Mouse (Mus musculus): ENCODE results near the gene Gapvd1. TPM values are rescaled to one million over a fixed set of nuclear protein-coding genes. Genes with fewer than 3 reads are reported as not detected.
"Not testable (repeated sequence)": the region's sequence is repeated elsewhere in the genome, so short reads cannot be mapped to it uniquely, and the experiment has no call there.

Gene Gapvd1
- polyA plus RNA-seq, 1 experiment from 2014 or later = 85.9 TPM

- Histone ChIP-seq H3K4me3 (no peak overlapping the region), H3K4me2 (no peak overlapping the region), H3K9me3 (no peaks in the 10 kb centered on the region), H3K4me1 (peaks cover 26% of the 10 kb centered on the region), H3K9ac (no peak overlapping the region), H3K27me3 (no peaks in the 10 kb centered on the region), H3K27ac (no peak overlapping the region), H3K36me3 (peaks cover 16% of the 10 kb centered on the region)
- no peak for ATAC-seq (ENCODE audit: borderline replicate concordance, extremely low read depth, low FRiP score, low TSS enrichment)
- WGBS = 89% methylated on average over 2 of the region's 2 CpGs
These were observed 15.0 kb upstream of the Gapvd1 start for GRCm38 (mm10) chr2:34770049-34770448.

GRCm38 (mm10) chr2:34764801-34765200 lies 9.8 kb upstream of the Gapvd1 start:
- ATAC-seq (ENCODE audit: borderline replicate concordance, extremely low read depth, low FRiP score, low TSS enrichment) = no peak
- no peaks in the 10 kb centered on the region for H3K9me3 ChIP-seq
- 79% methylated on average over 11 of the region's 12 CpGs for WGBS
- H3K36me3 ChIP-seq = no peaks in the 10 kb centered on the region
- H3K4me3 ChIP-seq = no peak overlapping the region
- no peak overlapping the region for H3K4me2 ChIP-seq
- H3K27ac ChIP-seq = no peak overlapping the region
- no peak overlapping the region for H3K9ac ChIP-seq
- H3K4me1 ChIP-seq = no peaks in the 10 kb centered on the region
- no peaks in the 10 kb centered on the region for H3K27me3 ChIP-seq

- no peaks in the 10 kb centered on the region for H3K36me3 ChIP-seq
- H3K9me3 ChIP-seq = no peaks in the 10 kb centered on the region
- no peak overlapping the region for H3K4me3 ChIP-seq
- no peak overlapping the region for H3K27ac ChIP-seq
- WGBS = 56% methylated on average over 2 of the region's 2 CpGs
- H3K4me2 ChIP-seq = no peak overlapping the region
- ATAC-seq (ENCODE audit: borderline replicate concordance, extremely low read depth, low FRiP score, low TSS enrichment) = no peak
- no peak overlapping the region for H3K9ac ChIP-seq
- H3K4me1 ChIP-seq = no peaks in the 10 kb centered on the region
- no peaks in the 10 kb centered on the region for H3K27me3 ChIP-seq
These were observed 7.8 kb upstream of the Gapvd1 start for GRCm38 (mm10) chr2:34762872-34763271.

GRCm38 (mm10) chr2:34762174-34762573 lies 7.1 kb upstream of the Gapvd1 start:
- 65% methylated on average over 2 of the region's 2 CpGs for WGBS

GRCm38 (mm10) chr2:34761272-34761671 lies 6.2 kb upstream of the Gapvd1 start:
- H3K27ac ChIP-seq; H3K4me1 ChIP-seq; H3K4me2 ChIP-seq; H3K9ac ChIP-seq; H3K27me3 ChIP-seq; ATAC-seq (ENCODE audit: borderline replicate concordance, extremely low read depth, low FRiP score, low TSS enrichment); H3K36me3 ChIP-seq; H3K4me3 ChIP-seq; H3K9me3 ChIP-seq: not testable (repeated sequence)
- 86% methylated on average over 5 of the region's 5 CpGs for WGBS

More at GRCm38 (mm10) chr2:34762174-34762573, 7.1 kb upstream of the Gapvd1 start:
- H3K9me3 ChIP-seq = no peaks in the 10 kb centered on the region
- H3K27me3 ChIP-seq = no peaks in the 10 kb centered on the region
- no peak overlapping the region for H3K4me3 ChIP-seq
- no peak overlapping the region for H3K4me2 ChIP-seq
- H3K4me1 ChIP-seq = no peaks in the 10 kb centered on the region
- no peak overlapping the region for H3K9ac ChIP-seq
- no peak for ATAC-seq (ENCODE audit: borderline replicate concordance, extremely low read depth, low FRiP score, low TSS enrichment)
- H3K27ac ChIP-seq = no peak overlapping the region
- no peaks in the 10 kb centered on the region for H3K36me3 ChIP-seq

- no peak for ATAC-seq (ENCODE audit: borderline replicate concordance, extremely low read depth, low FRiP score, low TSS enrichment)
- H3K9ac ChIP-seq = no peak overlapping the region
- H3K36me3 ChIP-seq = no peaks in the 10 kb centered on the region
- 0 out of 2 replicates have a peak, but pooled peaks cover 5% of the 10 kb centered on the region for H3K27me3 ChIP-seq
- H3K27ac ChIP-seq = no peak overlapping the region
- no peak overlapping the region for H3K4me3 ChIP-seq
- H3K4me1 ChIP-seq = peaks cover 7% of the 10 kb centered on the region
- 56% methylated on average over 1 of the region's 1 CpGs for WGBS
- H3K4me2 ChIP-seq = no peak overlapping the region
- no peaks in the 10 kb centered on the region for H3K9me3 ChIP-seq
These were observed 2.3 kb upstream of the Gapvd1 start for GRCm38 (mm10) chr2:34757341-34757740.

- H3K27ac ChIP-seq = peak overlapping the region; percentile 93
- H3K36me3 ChIP-seq = no peaks in the 10 kb centered on the region
- 0 out of 2 replicates have a peak, but pooled peaks cover 5% of the 10 kb centered on the region for H3K27me3 ChIP-seq
- H3K4me3 ChIP-seq = peak overlapping the region; percentile 96
- peaks cover 13% of the 10 kb centered on the region for H3K4me1 ChIP-seq
- peak overlapping the region; percentile 65 for H3K4me2 ChIP-seq
- peak; percentile 95 for ATAC-seq (ENCODE audit: borderline replicate concordance, extremely low read depth, low FRiP score, low TSS enrichment)
- no peaks in the 10 kb centered on the region for H3K9me3 ChIP-seq
- WGBS = under 1% methylated on average over 83 of the region's 106 CpGs
- peak overlapping the region; percentile 91 for H3K9ac ChIP-seq
These were observed 1.1 kb downstream of the Gapvd1 start for GRCm38 (mm10) chr2:34753811-34754550.

- Histone ChIP-seq H3K4me2 (no peak overlapping the region), H3K9me3 (no peaks in the 10 kb centered on the region), H3K27ac (no peak overlapping the region), H3K36me3 (no peaks in the 10 kb centered on the region), H3K27me3 (no peaks in the 10 kb centered on the region), H3K4me1 (peaks cover 13% of the 10 kb centered on the region), H3K4me3 (no peak overlapping the region), H3K9ac (no peak overlapping the region)
- 70% methylated on average over 2 of the region's 2 CpGs for WGBS
- ATAC-seq (ENCODE audit: borderline replicate concordance, extremely low read depth, low FRiP score, low TSS enrichment) = no peak
These were observed 4.8 kb downstream of the Gapvd1 start for GRCm38 (mm10) chr2:34750245-34750644.

- Histone ChIP-seq H3K36me3 (0 out of 2 replicates have a peak, but pooled peaks cover 4% of the 10 kb centered on the region), H3K4me3 (no peak overlapping the region), H3K4me1 (peaks cover 8% of the 10 kb centered on the region), H3K27me3 (no peaks in the 10 kb centered on the region), H3K27ac (no peak overlapping the region), H3K4me2 (no peak overlapping the region), H3K9ac (no peak overlapping the region), H3K9me3 (no peaks in the 10 kb centered on the region)
- WGBS = 82% methylated on average over 4 of the region's 4 CpGs
- no peak for ATAC-seq (ENCODE audit: borderline replicate concordance, extremely low read depth, low FRiP score, low TSS enrichment)
These were observed 6.6 kb downstream of the Gapvd1 start for GRCm38 (mm10) chr2:34748479-34748878.

GRCm38 (mm10) chr2:34745673-34746072 lies 9.4 kb downstream of the Gapvd1 start:
- Histone ChIP-seq H3K9me3 (no peaks in the 10 kb centered on the region), H3K9ac (no peak overlapping the region), H3K27ac (no peak overlapping the region), H3K4me1 (no peaks in the 10 kb centered on the region), H3K36me3 (0 out of 2 replicates have a peak, but pooled peaks cover 4% of the 10 kb centered on the region), H3K4me2 (no peak overlapping the region), H3K4me3 (no peak overlapping the region), H3K27me3 (no peaks in the 10 kb centered on the region)
- ATAC-seq (ENCODE audit: borderline replicate concordance, extremely low read depth, low FRiP score, low TSS enrichment) = no peak
- WGBS = 87% methylated on average over 2 of the region's 2 CpGs

GRCm38 (mm10) chr2:34744476-34744875 lies 10.6 kb downstream of the Gapvd1 start:
- Histone ChIP-seq H3K27me3 (no peaks in the 10 kb centered on the region), H3K4me3 (no peak overlapping the region), H3K9me3 (no peaks in the 10 kb centered on the region), H3K9ac (no peak overlapping the region), H3K4me1 (no peaks in the 10 kb centered on the region), H3K4me2 (no peak overlapping the region), H3K27ac (no peak overlapping the region), H3K36me3 (0 out of 2 replicates have a peak, but pooled peaks cover 4% of the 10 kb centered on the region)
- WGBS = 94% methylated on average over 8 of the region's 8 CpGs
- no peak for ATAC-seq (ENCODE audit: borderline replicate concordance, extremely low read depth, low FRiP score, low TSS enrichment)

- 86% methylated on average over 8 of the region's 8 CpGs for WGBS
These were observed 12.4 kb downstream of the Gapvd1 start for GRCm38 (mm10) chr2:34742675-34743074.

More at GRCm38 (mm10) chr2:34742675-34743074, 12.4 kb downstream of the Gapvd1 start:
- Histone ChIP-seq H3K4me2 (no peak overlapping the region), H3K4me1 (no peaks in the 10 kb centered on the region), H3K4me3 (no peak overlapping the region), H3K27me3 (no peaks in the 10 kb centered on the region), H3K27ac (no peak overlapping the region), H3K36me3 (0 out of 2 replicates have a peak, but pooled peaks cover 4% of the 10 kb centered on the region), H3K9ac (no peak overlapping the region), H3K9me3 (no peaks in the 10 kb centered on the region)
- ATAC-seq (ENCODE audit: borderline replicate concordance, extremely low read depth, low FRiP score, low TSS enrichment) = no peak

Data from lung, embryonic 15.5 days (tissue).